Mouse (Mus musculus) frontal cortex, postnatal 14 days (tissue): ENCODE results near the gene Galnt17.

ENCODE experiments used
- DNase-seq, 2 experiments: peaks; one replicate each; pipeline ENCODE4 v3.0.0; 2022; ENCODE audit warnings: low spot score in 2 of 2

The Galnt17 gene

GRCm38 (mm10) chr5:131246591-131246990, 61.7 kb downstream of the Galnt17 start:
- no peak for DNase-seq

DNA sequence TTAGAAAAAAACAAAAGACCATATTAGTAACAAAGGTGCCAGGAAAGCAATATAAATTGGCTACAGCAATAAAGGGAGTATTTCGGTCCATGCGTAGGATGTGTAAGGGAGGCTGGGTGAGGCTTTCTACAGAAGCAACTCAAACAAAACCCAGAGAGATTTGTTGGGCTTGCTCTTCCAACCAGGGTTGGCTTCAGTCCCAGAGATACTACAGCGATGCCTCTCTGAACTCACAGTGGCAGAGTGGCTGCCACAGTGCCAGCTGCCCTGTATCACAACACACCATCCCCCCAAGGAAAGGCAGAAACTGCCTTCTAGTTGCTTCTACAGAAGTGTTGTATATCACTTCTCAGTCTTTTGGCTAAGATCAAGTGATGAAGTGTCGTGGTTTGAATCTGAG, 66.6 kb downstream of the Galnt17 start:
- no peak for DNase-seq

- no peak for DNase-seq
Measured at GRCm38 (mm10) chr5:131239813-131240212, 68.5 kb downstream of the Galnt17 start.

GRCm38 (mm10) chr5:131236906-131237305, 71.4 kb downstream of the Galnt17 start:
- DNase-seq = no peak

GRCm38 (mm10) chr5:131233828-131234227, 74.5 kb downstream of the Galnt17 start:
- no peak for DNase-seq

DNA sequence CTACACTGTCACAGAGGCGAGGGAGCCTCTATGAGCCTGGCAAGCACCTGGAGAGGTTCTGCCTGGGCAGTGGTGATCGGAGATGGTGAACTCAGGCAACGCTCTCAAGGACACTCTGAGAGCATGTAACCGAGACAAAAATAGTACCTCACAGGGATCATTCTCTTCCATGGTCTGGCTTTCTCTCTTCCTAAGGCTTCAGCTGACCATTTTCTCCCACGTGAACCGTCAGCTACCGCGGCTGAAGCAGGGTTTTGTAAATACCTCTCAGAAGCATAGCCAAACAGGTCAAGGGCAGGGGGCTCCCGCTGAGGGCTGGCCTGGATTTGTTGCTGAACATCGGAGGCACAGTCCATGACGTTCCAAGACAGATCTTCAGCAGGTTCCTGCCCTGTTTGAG, 77.2 kb downstream of the Galnt17 start:
- no peak for DNase-seq

GRCm38 (mm10) chr5:131229744-131230143, 78.6 kb downstream of the Galnt17 start:
- DNase-seq = no peak

DNA sequence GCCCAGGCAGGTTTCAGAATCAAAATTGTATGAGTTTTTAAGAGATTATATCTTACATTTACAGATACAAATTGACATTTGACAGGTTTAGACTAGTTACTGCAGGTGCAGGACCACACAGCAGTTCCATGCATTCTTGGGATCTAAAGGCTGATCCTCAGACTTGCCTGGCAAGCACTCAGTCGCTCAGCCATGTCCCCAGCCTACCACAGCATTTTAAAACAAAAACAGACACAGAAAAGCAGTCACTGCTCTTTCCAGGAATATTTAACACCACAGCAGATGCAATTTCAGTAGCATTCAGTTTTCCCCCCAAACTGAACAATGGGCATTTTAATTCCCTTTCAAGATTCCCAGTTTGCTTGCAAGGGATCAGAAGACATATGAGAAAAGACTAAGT, 84.9 kb downstream of the Galnt17 start:
- no peak for DNase-seq

DNA sequence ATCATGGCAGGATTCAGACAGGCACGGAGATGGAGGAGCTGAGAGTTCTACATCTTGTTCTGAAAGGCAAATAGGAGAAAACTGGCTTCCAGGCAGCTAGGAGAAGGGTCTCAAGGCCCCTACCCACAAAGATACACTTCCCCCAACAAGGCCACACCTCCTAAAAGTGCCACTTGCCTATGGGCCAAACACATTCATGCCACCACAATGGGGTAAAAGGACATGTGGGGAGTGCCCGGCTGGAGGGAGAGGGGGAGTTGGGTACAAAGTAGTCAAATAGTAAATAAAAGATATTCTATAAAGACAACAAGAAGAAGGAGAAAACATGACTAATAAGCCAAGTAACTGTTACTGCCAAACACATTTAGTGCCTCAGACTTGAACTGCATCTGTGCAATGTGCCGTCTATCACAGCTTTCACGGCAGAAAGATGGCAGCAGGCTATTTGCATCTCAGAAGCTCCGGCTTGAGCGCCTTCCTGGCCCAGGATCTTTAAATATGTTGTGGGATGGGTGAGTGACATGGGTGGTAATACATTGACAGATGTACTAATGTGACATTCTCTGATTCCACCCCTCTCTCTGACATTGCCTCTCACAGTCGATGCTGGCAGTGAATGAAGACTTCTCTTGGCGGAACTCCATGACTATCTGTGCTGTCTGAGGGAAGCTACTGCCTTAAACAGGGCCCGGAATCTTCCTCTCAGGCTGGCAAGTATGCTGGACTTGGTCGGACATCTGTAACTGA, 85.6 kb downstream of the Galnt17 start:
- DNase-seq = no peak

GRCm38 (mm10) chr5:131218221-131218620, 90.1 kb downstream of the Galnt17 start:
- DNase-seq = no peak

GRCm38 (mm10) chr5:131211618-131212017, 96.7 kb downstream of the Galnt17 start:
- DNase-seq = no peak

- DNase-seq = no peak
Measured at GRCm38 (mm10) chr5:131201146-131201545, 107.2 kb downstream of the Galnt17 start.

- DNase-seq = no peak
Measured at GRCm38 (mm10) chr5:131192311-131192710, 116.0 kb downstream of the Galnt17 start.

GRCm38 (mm10) chr5:131184566-131184965, 123.7 kb downstream of the Galnt17 start:
- DNase-seq = no peak

- DNase-seq = peak; percentile 10 to 36
Measured at GRCm38 (mm10) chr5:131181231-131181630, 127.1 kb downstream of the Galnt17 start.

- no peak for DNase-seq
Measured at GRCm38 (mm10) chr5:131180756-131181155, 127.5 kb downstream of the Galnt17 start.

GRCm38 (mm10) chr5:131177851-131178250, 130.4 kb downstream of the Galnt17 start:
- DNase-seq = no peak

GRCm38 (mm10) chr5:131177168-131177567, 131.1 kb downstream of the Galnt17 start:
- DNase-seq = no peak

GRCm38 (mm10) chr5:131169186-131169585, 139.1 kb downstream of the Galnt17 start:
- DNase-seq = no peak

GRCm38 (mm10) chr5:131167366-131167765, 140.9 kb downstream of the Galnt17 start:
- no peak for DNase-seq

DNA sequence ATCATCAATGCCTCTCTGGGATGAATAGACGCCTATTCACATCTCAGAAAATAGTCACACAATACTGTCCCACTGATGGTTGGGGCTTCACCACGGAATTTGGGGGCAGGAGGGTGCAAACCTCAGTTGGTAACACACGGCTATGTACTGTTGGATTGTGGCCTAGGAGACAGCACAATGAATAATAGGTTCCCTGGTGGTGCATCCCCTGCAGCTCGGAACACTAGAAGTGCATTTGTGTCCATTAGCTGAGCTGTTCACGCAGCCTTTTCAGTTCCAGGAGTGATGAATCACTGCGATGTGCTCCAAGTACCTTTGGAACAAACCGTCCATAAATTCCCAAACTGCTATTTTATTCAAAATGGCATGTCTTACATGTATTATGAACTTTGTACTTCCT, 142.6 kb downstream of the Galnt17 start:
- DNase-seq = no peak

GRCm38 (mm10) chr5:131157866-131158265, 150.4 kb downstream of the Galnt17 start:
- no peak for DNase-seq

GRCm38 (mm10) chr5:131156323-131156722, 152.0 kb downstream of the Galnt17 start:
- DNase-seq = no peak

DNA sequence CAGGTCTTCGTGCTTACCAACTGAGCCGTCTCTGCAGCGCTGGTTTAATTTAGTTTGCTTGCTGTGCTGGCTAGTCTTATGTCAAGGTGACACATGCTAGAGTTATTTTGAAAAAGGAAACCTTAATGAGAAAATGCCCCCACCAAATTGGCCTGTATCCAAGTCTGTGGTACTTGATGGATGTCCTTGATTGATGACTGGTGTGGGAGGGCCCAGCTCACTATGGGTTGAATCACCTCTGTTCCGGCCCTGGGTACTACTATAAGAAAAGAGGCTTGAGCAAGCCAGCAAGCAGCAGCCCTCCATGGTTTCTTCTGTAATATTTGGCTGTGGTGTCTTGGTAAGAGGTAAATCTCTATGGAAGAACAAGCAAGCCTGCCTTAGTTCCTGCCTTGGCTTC, 165.7 kb downstream of the Galnt17 start:
- DNase-seq = no peak
